Mouse (Mus musculus): Measurements from ENCODE around the gene Asb17.
"Not testable (repeated sequence)": the region's sequence is repeated elsewhere in the genome, so short reads cannot be mapped to it uniquely, and the experiment has no call there.

Gene Asb17

GRCm38 (mm10) chr3:153831873-153832653 lies 11.9 kb upstream of the Asb17 start:
- no peak for DNase-seq (ENCODE audit: low spot score in 2 of 2)

GRCm38 (mm10) chr3:153832654-153832945 lies 11.4 kb upstream of the Asb17 start:
- no peak for DNase-seq (ENCODE audit: low spot score in 2 of 2)

- DNase-seq (ENCODE audit: low spot score in 2 of 2), result no peak
Observed at GRCm38 (mm10) chr3:153834071-153834470, 9.9 kb upstream of the Asb17 start.

GRCm38 (mm10) chr3:153835455-153836086 lies 8.4 kb upstream of the Asb17 start:
- peak in 1 of 2 experiments; percentile 30 for DNase-seq (ENCODE audit: low spot score in 2 of 2)

- DNase-seq (ENCODE audit: low spot score in 2 of 2), result no peak
Observed at GRCm38 (mm10) chr3:153836316-153836715, 7.7 kb upstream of the Asb17 start.

- no peak for DNase-seq (ENCODE audit: low spot score in 2 of 2)
Observed at GRCm38 (mm10) chr3:153837593-153837992, 6.4 kb upstream of the Asb17 start.

GRCm38 (mm10) chr3:153844757-153845156 lies 748 bp downstream of the Asb17 start:
- no peak for DNase-seq (ENCODE audit: low spot score in 2 of 2)

GRCm38 (mm10) chr3:153845500-153845899 lies 1.5 kb downstream of the Asb17 start:
- DNase-seq (ENCODE audit: low spot score in 2 of 2), result no peak

GRCm38 (mm10) chr3:153846109-153846508 lies 2.1 kb downstream of the Asb17 start:
- no peak for DNase-seq (ENCODE audit: low spot score in 2 of 2)

GRCm38 (mm10) chr3:153847207-153847733 lies 3.3 kb downstream of the Asb17 start:
- DNase-seq (ENCODE audit: low spot score in 2 of 2), result no peak

GRCm38 (mm10) chr3:153849368-153850015 lies 5.5 kb downstream of the Asb17 start:
- DNase-seq (ENCODE audit: low spot score in 2 of 2), result no peak

- DNase-seq (ENCODE audit: low spot score in 2 of 2), result no peak
Observed at GRCm38 (mm10) chr3:153850759-153851158, 6.8 kb downstream of the Asb17 start.

GRCm38 (mm10) chr3:153852266-153852665 lies 8.3 kb downstream of the Asb17 start:
- DNase-seq (ENCODE audit: low spot score in 2 of 2), result no peak

- DNase-seq (ENCODE audit: low spot score in 2 of 2), result no peak
Observed at GRCm38 (mm10) chr3:153858350-153859001, 14.5 kb downstream of the Asb17 start.

- DNase-seq (ENCODE audit: low spot score in 2 of 2), result not testable (repeated sequence)
Observed at GRCm38 (mm10) chr3:153860392-153860791, 16.4 kb downstream of the Asb17 start.

GRCm38 (mm10) chr3:153863816-153864215 lies 19.8 kb downstream of the Asb17 start:
- no peak for DNase-seq (ENCODE audit: low spot score in 2 of 2)

- no peak for DNase-seq (ENCODE audit: low spot score in 2 of 2)
Observed at GRCm38 (mm10) chr3:153864636-153865429, 20.8 kb downstream of the Asb17 start.

GRCm38 (mm10) chr3:153867149-153868136 lies 23.4 kb downstream of the Asb17 start:
- DNase-seq (ENCODE audit: low spot score in 2 of 2), result no peak

- DNase-seq (ENCODE audit: low spot score in 2 of 2), result no peak
Observed at GRCm38 (mm10) chr3:153871396-153871795, 27.4 kb downstream of the Asb17 start.

GRCm38 (mm10) chr3:153886296-153886695 lies 42.3 kb downstream of the Asb17 start:
- no peak for DNase-seq (ENCODE audit: low spot score in 2 of 2)
